Mouse (Mus musculus): ENCODE data around the gene Serpina9. TPM values are rescaled to one million over a fixed set of nuclear protein-coding genes. Genes with fewer than 3 reads are reported as not detected.

Serpina9 gene
- total and polyA plus RNA-seq, 3 experiments = 0.06 TPM; not detected in 2

DNA sequence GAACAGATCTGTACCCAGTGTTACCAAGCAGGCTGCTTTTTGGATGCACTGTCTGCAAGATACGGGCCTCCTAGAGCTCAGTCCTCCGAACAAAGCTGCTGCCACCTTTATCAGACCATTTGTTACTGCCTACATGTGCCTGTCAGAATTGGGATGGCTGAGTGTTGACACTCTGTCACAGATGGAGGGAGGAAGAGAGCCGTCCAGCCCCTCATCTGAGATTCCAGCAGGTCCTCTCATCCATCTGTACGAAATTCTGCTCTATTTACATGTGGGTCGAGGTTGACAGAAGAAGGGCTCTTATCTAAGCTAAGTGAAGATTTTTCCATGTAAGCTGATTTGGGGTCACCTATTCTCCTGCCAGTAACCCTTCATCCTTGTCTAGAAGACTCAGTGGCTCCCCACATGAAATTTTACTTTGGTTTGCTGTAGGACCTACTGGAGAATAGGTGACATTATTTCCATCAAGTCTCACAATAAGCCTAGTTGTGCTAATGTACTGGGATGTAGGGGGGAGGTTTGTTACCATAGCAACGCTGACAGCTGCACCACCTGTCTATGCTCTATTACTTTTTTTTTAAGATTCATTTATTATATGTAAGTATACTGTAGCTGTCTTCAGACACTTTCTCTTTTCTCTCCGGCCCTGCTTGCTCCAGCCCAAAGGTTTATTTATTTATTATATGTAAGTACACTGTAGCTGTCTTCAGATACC lies 31.8 kb downstream of the Serpina9 start:
- TF ChIP-seq ZNF384 (IDR thresholded peaks at IDR 0.05; ENCODE audit: low read depth, low read length) (no peak), MXI1 (IDR thresholded peaks at IDR 0.05; ENCODE audit: low read depth, low read length) (no peak), ZKSCAN1 (IDR thresholded peaks at IDR 0.05; ENCODE audit: low read depth, low read length) (no peak), ELF1 (IDR thresholded peaks at IDR 0.05; ENCODE audit: low read depth, low read length) (no peak), GATA1 (IDR thresholded peaks at IDR 0.05; ENCODE audit: low read depth, low read length) (no peak), TCF12 (IDR thresholded peaks at IDR 0.05; ENCODE audit: low read depth, low read length) (no peak), CHD1 (IDR thresholded peaks at IDR 0.05; ENCODE audit: low read depth, low read length) (no peak), MAFK (IDR thresholded peaks at IDR 0.05; ENCODE audit: borderline replicate concordance, low read depth, low read length) (no peak), ZMIZ1 (IDR thresholded peaks at IDR 0.05; ENCODE audit: low read depth, low read length) (no peak)
- Histone ChIP-seq H3K9me3 (replicated peaks; ENCODE audit: insufficient read depth, low read length) (no peaks in the 10 kb centered on the region), H3K79me2 (ENCODE audit: control insufficient read depth, insufficient read depth, low read length, poor library complexity) (no peaks in the 10 kb centered on the region), H3K4me3 (ENCODE audit: control insufficient read depth in 1 of 2, insufficient read depth in 1 of 2, low read depth in 2 of 2, low read length in 2 of 2) (no peak overlapping the region), H3K27me3 (ENCODE audit: control insufficient read depth in 1 of 2, insufficient read depth in 2 of 2, low read length in 2 of 2) (no peaks in the 10 kb centered on the region), H3K4me1 (ENCODE audit: control insufficient read depth in 1 of 2, insufficient read depth in 2 of 2, low read length in 2 of 2) (no peaks in the 10 kb centered on the region), H3K9ac (ENCODE audit: control insufficient read depth, low read depth, low read length, poor library complexity, severe bottlenecking) (no peak overlapping the region), H3K36me3 (ENCODE audit: control insufficient read depth in 1 of 2, insufficient read depth in 2 of 2, low read length in 2 of 2) (no peaks in the 10 kb centered on the region), H3K27ac (ENCODE audit: control insufficient read depth, low read depth, low read length) (no peak overlapping the region)
- DNase-seq (ENCODE audit: low read depth, low spot score) = no peak

DNA sequence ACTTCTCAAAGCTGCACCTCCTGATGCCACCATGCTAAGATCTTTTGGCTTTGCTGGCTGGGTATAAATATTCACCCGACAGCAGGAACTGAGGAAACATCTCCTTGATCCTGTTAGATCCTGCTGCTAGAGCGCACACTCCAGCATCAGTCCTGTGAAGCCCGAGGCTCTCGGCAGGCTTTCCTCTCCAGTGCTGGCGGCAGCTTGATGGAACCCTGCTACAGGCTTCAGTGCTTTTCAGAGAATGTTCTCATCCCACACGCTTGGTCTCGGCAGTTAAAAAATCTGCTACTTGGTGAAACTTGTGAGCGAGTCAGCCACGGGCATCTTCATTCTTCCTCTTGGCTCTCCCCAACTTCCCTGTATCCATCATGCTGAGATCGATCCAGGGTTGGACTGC lies 35.3 kb downstream of the Serpina9 start:
- no peaks in the 10 kb centered on the region for H3K79me2 ChIP-seq (ENCODE audit: control insufficient read depth, insufficient read depth, low read length, poor library complexity)
- no peak overlapping the region for H3K27ac ChIP-seq (ENCODE audit: control insufficient read depth, low read depth, low read length)
- H3K4me1 ChIP-seq (ENCODE audit: control insufficient read depth in 1 of 2, insufficient read depth in 2 of 2, low read length in 2 of 2) = no peaks in the 10 kb centered on the region
- no peak for TF ChIP-seq CHD1 (IDR thresholded peaks at IDR 0.05; ENCODE audit: low read depth, low read length)
- TF ChIP-seq NELFE (IDR thresholded peaks at IDR 0.05; ENCODE audit: low read depth, low read length) = no peak
- no peak for TF ChIP-seq POLR2AphosphoS2 (IDR thresholded peaks at IDR 0.05; ENCODE audit: low read length)
- TF ChIP-seq MYC (IDR thresholded peaks at IDR 0.05; ENCODE audit: low read depth, low read length) = no peak
- TF ChIP-seq BHLHE40 (IDR thresholded peaks at IDR 0.05; ENCODE audit: borderline replicate concordance, low read depth, low read length) = no peak
- no peak for TF ChIP-seq USF1 (IDR thresholded peaks at IDR 0.05; ENCODE audit: low read depth, low read length)
- TF ChIP-seq MEF2A (IDR thresholded peaks at IDR 0.05; ENCODE audit: extremely low read depth, insufficient replicate concordance, low read depth, low read length, poor library complexity, severe bottlenecking) = no peak
- no peaks in the 10 kb centered on the region for H3K27me3 ChIP-seq (ENCODE audit: control insufficient read depth in 1 of 2, insufficient read depth in 2 of 2, low read length in 2 of 2)
- H3K36me3 ChIP-seq (ENCODE audit: control insufficient read depth in 1 of 2, insufficient read depth in 2 of 2, low read length in 2 of 2) = no peaks in the 10 kb centered on the region
- H3K4me3 ChIP-seq (ENCODE audit: control insufficient read depth in 1 of 2, insufficient read depth in 1 of 2, low read depth in 2 of 2, low read length in 2 of 2) = no peak overlapping the region
- no peak overlapping the region for H3K9ac ChIP-seq (ENCODE audit: control insufficient read depth, low read depth, low read length, poor library complexity, severe bottlenecking)
- no peaks in the 10 kb centered on the region for H3K9me3 ChIP-seq (replicated peaks; ENCODE audit: insufficient read depth, low read length)
- DNase-seq (ENCODE audit: low read depth, low spot score) = no peak
